Mouse (Mus musculus) cerebellum, postnatal 4 days (tissue): ENCODE results near the gene Rps29.

Experiments used
- DNase-seq, 2 experiments: peaks; one replicate each; pipeline ENCODE4 v3.0.0; 2022; ENCODE audit warnings: low spot score in 2 of 2, mixed read lengths in 1 of 2

Rps29 gene

DNA sequence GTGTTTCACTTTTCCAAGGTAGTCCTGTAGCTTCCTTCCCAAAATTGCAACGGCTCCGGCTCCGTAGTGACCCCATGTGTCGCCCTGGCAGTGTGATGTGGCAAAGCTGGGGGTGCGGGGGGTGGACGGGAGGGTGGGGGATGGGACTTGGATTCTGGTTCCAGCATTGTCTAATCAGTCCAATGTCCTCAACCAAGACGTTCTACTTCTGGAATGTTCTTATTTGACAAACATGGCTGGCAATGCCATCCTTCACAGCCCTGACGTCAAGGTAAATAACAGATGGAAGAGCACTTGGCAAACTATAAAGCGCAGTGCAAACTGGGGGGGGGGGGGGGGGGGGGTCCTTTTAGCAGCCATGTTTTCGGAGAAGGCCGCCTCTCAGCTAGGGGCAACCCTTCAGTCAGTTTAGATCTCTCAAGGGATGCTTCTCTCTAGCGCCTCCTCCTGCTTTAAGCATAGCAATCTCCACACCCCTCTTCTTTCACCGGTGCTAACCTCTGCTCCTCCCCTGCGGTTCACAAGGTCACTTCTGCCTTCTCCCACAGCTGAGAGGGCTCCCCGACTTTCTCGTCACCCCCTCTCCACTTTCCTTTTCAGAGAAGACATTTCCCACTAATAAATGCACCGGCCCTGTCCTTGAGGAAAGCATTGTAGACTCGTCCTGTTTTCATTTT, 29.2 kb downstream of the Rps29 start:
- DNase-seq, result no peak

GRCm38 (mm10) chr12:69127626-69128025, 31.4 kb downstream of the Rps29 start:
- DNase-seq, result no peak

- no peak for DNase-seq
These were observed 31.8 kb downstream of the Rps29 start for GRCm38 (mm10) chr12:69127170-69127569.

GRCm38 (mm10) chr12:69125066-69125465, 33.9 kb downstream of the Rps29 start:
- DNase-seq, result no peak

GRCm38 (mm10) chr12:69122801-69123200, 36.2 kb downstream of the Rps29 start:
- no peak for DNase-seq

GRCm38 (mm10) chr12:69119908-69120307, 39.1 kb downstream of the Rps29 start:
- no peak for DNase-seq
